Mouse (Mus musculus) lung, postnatal 14 days (tissue): ENCODE results near the gene AI467606.

Experiments
- DNase-seq: peaks from one replicate; pipeline ENCODE4 v3.0.0; 2021

Gene AI467606

GRCm38 (mm10) chr7:127096456-127096855, 5.3 kb downstream of the AI467606 start:
- no peak for DNase-seq

DNA sequence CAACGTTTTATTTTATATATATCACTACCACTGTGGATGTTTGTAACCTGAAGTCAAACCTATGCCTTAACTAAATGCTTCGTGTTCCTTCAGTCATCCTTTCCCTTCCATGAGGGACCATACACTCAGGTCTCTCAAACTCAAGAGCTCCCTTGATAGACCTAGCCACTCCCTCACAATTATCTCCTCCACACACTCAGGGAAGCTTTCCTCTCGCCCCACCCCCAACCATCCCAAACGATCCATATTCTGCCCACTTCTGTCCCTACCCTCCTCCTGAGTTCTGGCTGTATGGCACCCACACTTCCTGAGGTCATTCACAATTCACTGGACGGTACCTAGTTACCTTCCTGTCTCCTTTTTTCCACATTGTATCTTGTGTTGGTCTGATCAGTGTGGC, 7.4 kb downstream of the AI467606 start:
- DNase-seq: no peak

GRCm38 (mm10) chr7:127098950-127099349, 7.8 kb downstream of the AI467606 start:
- DNase-seq: no peak

DNA sequence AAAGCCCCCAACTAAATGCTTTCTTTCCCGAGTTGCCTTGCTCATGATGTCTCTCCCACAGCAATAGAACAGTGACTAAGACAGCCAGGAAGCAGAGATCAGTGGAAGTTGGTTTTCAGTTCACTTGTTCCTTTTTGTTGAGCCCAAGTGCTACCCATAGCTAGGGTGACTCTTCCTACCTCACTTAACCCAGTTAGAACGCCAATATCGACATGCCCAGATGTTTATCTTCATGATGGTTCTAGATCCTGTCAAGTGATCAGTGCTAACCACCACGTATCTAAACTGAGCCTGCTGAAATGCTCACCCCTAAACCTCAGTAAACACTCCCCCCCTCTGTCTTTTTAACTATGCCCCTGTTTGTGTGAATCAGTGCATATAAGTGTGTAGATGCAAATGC, 8.4 kb downstream of the AI467606 start:
- no peak for DNase-seq

- DNase-seq: no peak
Measured at GRCm38 (mm10) chr7:127101451-127102016, 10.4 kb downstream of the AI467606 start.

DNA sequence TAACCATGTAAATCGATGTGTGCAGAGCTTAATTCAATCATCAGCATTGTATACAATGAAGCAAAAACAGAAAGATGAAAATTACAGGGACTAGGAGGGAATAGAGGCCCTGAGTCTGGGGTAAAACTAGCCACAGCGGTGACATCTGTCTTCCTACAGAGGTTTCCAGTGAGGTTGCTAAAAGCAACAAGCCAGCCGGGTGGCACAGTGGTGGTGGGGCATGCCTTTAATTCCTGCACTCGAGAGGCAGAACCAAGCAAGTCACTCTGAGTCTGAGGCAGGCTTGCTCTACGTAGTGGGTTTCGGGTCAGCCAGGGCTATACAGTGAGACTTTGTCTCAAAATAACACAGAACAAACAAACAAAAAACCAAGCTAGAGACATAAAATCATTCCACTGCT, 11.0 kb downstream of the AI467606 start:
- DNase-seq: no peak

DNA sequence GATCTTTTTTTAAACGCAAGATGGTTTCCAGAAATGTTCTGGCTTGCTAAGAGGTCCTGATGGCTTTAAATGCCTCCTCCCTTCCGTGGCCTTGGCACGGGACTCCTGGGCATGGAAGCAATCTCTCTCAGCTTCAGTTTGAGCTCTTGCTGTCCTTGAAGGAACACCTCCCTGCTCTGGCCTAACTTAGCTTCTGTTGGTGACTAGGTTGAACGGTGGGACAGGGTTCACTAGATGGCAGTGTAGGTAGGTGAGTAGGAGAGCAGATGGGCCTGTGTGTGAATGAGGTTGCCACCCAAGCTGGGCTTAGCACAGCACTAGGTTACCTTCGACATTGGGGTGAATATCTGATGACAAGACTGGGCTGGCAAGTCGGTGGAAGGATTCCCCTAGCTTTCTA, 12.8 kb downstream of the AI467606 start:
- no peak for DNase-seq

GRCm38 (mm10) chr7:127104560-127105332, 13.6 kb downstream of the AI467606 start:
- DNase-seq: peak; percentile 83

- DNase-seq: no peak
Measured at GRCm38 (mm10) chr7:127105551-127105950, 14.4 kb downstream of the AI467606 start.

DNA sequence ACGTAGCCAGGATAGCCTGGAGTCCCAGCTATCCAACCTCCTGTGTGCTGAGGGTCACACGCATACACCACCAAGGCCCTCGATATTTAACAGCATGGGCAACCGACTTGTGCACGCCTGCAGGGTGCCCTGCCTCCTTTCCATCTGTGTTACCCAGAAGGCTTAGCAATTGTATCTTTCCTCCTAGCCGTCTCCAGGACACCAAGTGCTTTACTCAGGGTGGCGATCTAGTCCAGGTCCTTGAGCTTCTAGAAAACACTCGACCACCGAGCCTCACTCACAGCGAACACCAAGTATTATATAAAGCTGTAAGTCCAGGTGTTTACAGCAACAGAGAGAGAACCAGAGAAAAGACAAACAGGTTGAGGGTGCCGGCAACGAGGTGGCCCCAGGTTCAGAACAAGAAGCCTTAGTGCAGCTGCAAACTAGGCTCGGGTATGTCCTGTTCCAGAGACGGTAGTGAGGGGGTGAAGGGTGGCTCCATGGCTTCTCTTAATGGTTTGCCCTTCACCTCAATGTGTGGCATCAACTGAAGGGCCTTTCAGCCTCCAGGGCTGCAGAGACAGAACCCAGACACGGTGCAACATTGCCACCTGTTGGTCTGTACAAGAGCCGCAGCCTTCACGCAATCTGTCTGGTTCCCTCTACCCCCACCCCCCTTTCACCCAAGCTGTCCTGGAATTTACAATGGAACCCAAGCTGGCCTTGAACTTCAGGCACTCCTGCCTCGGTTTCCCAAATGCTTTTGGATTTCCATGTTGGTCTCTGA, 19.3 kb downstream of the AI467606 start:
- DNase-seq: peak; percentile 78

DNA sequence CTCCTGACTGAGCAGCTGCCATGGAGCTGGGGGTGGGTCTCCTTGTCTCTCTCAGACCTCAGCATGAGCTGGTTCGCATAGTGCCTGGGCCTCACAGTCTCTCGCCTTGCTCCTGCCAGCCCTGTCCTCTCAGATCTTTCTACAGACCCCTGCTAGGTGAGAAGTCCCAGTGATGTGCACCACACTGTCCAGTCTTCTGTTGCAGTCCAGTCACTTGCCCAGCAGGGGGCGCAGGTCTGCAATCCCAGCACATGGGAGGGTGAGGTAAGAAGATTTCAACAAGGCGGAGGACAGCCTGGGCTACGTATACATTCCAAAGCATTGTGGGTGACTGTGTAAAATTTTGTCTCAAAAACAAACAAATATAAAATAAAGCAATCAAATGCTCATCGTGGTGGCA, 20.3 kb downstream of the AI467606 start:
- peak; percentile 62 for DNase-seq

GRCm38 (mm10) chr7:127112251-127112841, 21.2 kb downstream of the AI467606 start:
- no peak for DNase-seq

DNA sequence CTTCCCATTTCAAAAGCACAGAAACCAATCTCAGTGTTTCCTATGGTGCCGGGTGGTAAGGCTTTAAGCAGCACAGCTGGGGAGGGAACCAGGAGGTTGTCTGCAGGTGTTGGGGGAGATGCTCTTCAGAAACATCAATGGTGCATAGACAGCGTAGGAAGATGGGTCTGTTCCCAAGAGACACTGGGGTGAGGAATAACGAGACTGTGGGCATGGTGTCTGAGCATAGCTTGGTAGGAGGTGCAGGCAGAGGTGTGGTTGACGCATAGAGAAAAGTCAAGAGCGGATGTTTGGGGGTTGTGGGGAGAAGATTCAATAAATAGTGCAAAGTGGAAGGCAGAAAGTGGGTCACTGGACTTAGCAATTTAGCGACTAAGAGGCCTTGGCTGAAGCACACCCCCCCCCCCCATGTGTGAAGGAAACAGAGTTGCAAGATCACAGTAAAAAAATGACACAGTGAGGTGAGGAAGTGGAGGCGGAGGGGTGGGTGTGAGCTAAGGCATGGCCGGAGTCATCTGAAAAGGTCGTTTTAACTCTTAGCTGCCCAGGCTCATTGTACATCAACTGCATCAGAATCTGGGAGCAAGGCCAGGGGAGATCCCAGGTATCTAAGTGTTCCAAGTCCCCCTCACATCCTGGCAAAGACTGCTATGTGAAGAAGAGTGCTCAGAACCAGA, 21.9 kb downstream of the AI467606 start:
- DNase-seq: no peak

GRCm38 (mm10) chr7:127113614-127114259, 22.6 kb downstream of the AI467606 start:
- DNase-seq: no peak

DNA sequence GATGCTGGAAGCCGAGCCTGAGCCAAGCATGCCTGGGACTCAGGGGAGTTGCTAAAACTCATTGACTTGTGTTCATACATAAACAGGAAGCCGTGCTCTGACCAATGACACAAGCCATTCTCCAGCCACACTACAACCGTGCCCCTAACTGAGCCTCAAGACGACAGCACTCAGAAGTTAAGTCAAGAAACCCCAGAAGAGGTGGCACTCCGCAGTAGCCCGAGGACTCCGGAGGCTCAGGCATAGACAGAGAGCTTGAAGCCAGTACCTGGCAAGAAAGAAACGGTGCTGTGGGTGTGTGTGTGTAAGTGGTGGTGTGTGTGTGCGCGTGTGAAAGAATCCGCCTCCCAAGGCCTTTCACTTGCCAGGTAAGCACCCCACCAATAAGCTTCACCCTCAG, 23.8 kb downstream of the AI467606 start:
- no peak for DNase-seq

DNA sequence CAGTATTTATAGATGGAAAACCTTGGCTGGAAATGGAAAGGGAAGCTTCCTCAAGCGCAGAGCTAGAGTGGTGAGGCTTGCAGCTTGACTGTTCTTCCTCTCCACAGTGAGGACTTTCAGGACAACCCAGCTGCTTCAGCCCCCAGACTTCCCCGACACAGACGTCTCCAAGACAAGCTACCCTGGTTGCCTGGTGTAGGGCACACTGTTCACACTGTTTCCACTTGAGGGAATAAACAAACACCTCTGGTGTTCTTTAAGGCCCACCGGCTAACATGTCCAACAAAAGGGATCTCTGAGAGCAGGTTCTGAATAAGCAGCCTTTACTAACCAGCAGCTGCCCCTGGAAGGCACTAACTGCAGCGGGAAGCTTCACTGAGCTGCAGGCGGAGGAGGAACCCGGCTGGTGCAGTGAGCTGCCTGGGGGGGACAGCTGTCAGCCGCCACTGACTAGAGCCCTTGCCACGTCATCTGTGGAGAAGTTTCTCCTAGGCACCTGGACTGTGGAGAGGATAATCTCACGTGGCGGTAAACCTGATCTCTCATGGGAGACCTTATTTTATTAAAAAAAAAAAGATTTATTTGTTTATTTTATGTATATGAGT, 25.3 kb downstream of the AI467606 start:
- DNase-seq: no peak

- DNase-seq: no peak
Measured at GRCm38 (mm10) chr7:127117948-127118347, 26.8 kb downstream of the AI467606 start.

GRCm38 (mm10) chr7:127118671-127119445, 27.7 kb downstream of the AI467606 start:
- DNase-seq: no peak

DNA sequence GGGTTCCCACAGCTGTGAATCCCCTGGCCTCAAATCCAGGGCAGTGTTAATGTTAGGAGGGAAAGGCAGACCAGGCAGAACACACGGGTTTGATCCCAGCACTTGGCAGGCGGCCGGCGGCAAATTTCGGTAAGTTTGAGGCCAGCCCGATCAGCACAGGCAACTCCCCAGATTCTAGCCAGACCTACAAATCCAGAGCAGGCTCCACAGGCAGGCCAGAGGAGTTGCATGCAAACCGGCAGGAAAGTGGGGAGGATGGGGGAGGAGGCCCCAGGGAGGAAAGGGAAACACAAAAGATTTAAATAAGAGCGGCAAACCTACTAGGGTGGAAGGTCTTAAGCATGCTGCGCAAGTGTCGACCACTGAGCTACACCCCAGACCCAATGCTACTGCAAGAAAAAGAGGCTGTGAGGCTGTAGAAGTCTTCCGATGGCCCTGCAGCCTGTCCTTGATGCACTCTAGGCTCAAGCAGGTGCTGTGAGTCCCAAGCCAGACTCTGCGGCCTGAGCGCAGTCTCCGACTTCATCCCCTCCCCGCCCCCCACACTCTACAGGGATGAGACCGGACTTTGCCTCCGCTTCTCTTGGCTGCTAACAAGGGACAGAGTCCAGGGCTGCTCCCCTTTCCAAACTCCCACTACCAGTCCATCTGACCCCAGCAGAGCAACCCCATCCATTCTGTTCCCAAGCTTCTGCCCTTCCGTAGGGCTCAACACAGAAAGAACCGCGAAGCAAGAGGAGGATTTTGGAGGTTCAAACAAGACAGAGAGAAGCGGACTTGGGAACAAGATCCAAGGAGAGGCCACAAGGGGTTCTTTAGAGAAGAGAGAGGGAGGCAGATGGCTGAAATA, 30.1 kb downstream of the AI467606 start:
- DNase-seq: no peak

DNA sequence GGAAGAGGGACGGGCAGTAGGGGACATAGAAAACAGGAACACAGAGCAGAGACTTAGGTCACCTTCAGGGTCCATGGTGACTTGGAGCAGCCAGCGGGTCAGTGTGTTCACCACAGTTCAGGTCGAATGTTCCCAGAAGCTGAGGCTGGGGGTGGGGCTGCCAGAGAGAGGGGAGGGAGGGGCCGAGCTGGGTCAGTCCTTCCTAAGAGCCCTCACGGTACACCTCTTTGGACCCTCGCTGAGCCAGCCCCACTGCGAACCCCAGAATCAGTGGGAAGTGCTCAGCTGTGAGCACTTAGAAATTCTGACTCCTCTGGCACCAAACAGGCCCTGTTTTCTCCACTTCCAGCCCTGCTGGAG, 30.7 kb downstream of the AI467606 start, which contains the start of gene Qprt:
Gene Qprt, minus strand, starts transcription at position 316 of the 360 bp plus-strand sequence.
- no peak for DNase-seq
